In the genomic region with DNA sequence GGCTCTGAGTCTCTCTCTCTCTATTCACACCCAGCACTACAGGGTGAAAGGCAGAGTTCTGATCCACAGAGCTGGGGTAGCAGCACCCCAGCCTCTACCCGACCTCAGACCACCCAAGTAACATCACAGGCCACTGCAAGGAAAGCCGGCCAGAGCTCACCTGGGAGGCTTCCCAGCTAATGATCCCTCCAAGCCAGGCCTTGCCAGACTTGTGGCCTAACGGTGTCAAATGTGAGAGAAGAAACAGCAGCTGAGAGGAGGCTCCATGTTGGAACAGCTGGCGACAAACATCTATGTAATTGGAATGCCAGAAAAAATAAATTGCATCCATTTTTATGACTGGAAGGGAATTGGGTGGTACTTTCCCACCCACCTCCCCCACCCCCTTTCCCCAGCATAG, we compare ENCODE assay signal across 16 mouse cellular contexts. TPM values are rescaled to one million over a fixed set of nuclear protein-coding genes. Genes with fewer than 3 reads are reported as not detected.
DNase-seq lines count a peak whose midpoint lies in the region; ATAC-seq and TF ChIP-seq lines count a peak whose summit lies in the region.
"Had no signal": no experiment of that assay in that cellular context is flagged by ENCODE, and none has a peak within 500 bp of the region (broad histone marks: within the 10 kb centered on the region; RNA-seq: fewer than 3 reads in every experiment).

No protein-coding gene starts in this region.

- TF ChIP-seq CTCF in forebrain, postnatal 0 days (IDR thresholded peaks at IDR 0.05; ENCODE audit: low read depth): no peak
- TF ChIP-seq CTCF in kidney, postnatal 0 days (IDR thresholded peaks at IDR 0.05; ENCODE audit: low read depth): no peak

- no peaks in the 10 kb centered on the region for H3K27me3 ChIP-seq in forebrain, embryonic 16.5 days (replicated peaks; ENCODE audit: control insufficient read depth, insufficient read depth, low read length)
- H3K27me3 ChIP-seq in forebrain, postnatal 0 days (ENCODE audit: insufficient read depth, low read length): peaks cover 5% of the 10 kb centered on the region; the same call in 1 of the 2 replicates
- no peaks in the 10 kb centered on the region for H3K27me3 ChIP-seq in kidney, postnatal 0 days (ENCODE audit: insufficient read depth, low read length)
- peaks cover 4% of the 10 kb centered on the region; the same call in 1 of the 2 replicates for H3K27me3 ChIP-seq in limb, embryonic 12.5 days

- H3K36me3 ChIP-seq in forebrain, embryonic 16.5 days (ENCODE audit: control insufficient read depth, insufficient read depth): no peaks in the 10 kb centered on the region
- H3K36me3 ChIP-seq in forebrain, postnatal 0 days (ENCODE audit: insufficient read depth): no peaks in the 10 kb centered on the region
- H3K36me3 ChIP-seq in kidney, postnatal 0 days (ENCODE audit: insufficient read depth, low read length): no peaks in the 10 kb centered on the region
- H3K36me3 ChIP-seq in limb, embryonic 12.5 days: peaks cover 1% of the 10 kb centered on the region; the same call in 1 of the 2 replicates

- 57% methylated on average over 4 of the region's 4 CpGs for WGBS in forebrain, embryonic 16.5 days
- 64% methylated on average over 4 of the region's 4 CpGs for WGBS in forebrain, postnatal 0 days
- 53% methylated on average over 4 of the region's 4 CpGs for WGBS in kidney, postnatal 0 days
- WGBS in limb, embryonic 12.5 days: 10% methylated on average over 4 of the region's 4 CpGs

- H3K4me3 ChIP-seq in forebrain, embryonic 16.5 days (replicated peaks; ENCODE audit: low read length): no peak overlapping the region
- no peak overlapping the region for H3K4me3 ChIP-seq in forebrain, postnatal 0 days (ENCODE audit: low read depth, low read length)
- H3K4me3 ChIP-seq in kidney, postnatal 0 days (replicated peaks; ENCODE audit: low read depth, low read length): no peak overlapping the region
- H3K4me3 ChIP-seq in limb, embryonic 12.5 days (replicated peaks): no peak overlapping the region
- H3K4me3 ChIP-seq: left cerebral cortex, adult 2 months had no signal

- H3K4me1 ChIP-seq in forebrain, embryonic 16.5 days (replicated peaks; ENCODE audit: control insufficient read depth, insufficient read depth, low read length): peaks cover 53% of the 10 kb centered on the region
- peaks cover 27% of the 10 kb centered on the region for H3K4me1 ChIP-seq in forebrain, postnatal 0 days (ENCODE audit: insufficient read depth)
- H3K4me1 ChIP-seq in kidney, postnatal 0 days (replicated peaks; ENCODE audit: insufficient read depth, low read length): peaks cover 76% of the 10 kb centered on the region
- H3K4me1 ChIP-seq in limb, embryonic 12.5 days (replicated peaks): peaks cover 96% of the 10 kb centered on the region

- ATAC-seq in forebrain, embryonic 16.5 days: no peak
- ATAC-seq in forebrain, postnatal 0 days: no peak
- ATAC-seq in kidney, postnatal 0 days (replicated peaks; ENCODE audit: low FRiP score, low read depth): no peak
- no peak for ATAC-seq in limb, embryonic 12.5 days (ENCODE audit: insufficient number of reproducible peaks, insufficient read depth, low FRiP score, low TSS enrichment, low read depth)
- ATAC-seq in granulocyte monocyte progenitor cell, adult 5-6 weeks (replicated peaks; ENCODE audit: poor library complexity, severe bottlenecking): no peak
- ATAC-seq: activated CD4-positive, CD25-positive, alpha-beta regulatory T cell, adult 4 months; hindbrain, postnatal 0 days had no signal

- H3K27ac ChIP-seq in forebrain, embryonic 16.5 days (ENCODE audit: low read length): 0 out of 2 replicates have a peak overlapping the region, but pooled peaks have one; percentile 21
- no peak overlapping the region for H3K27ac ChIP-seq in forebrain, postnatal 0 days (ENCODE audit: low read depth, low read length)
- H3K27ac ChIP-seq in kidney, postnatal 0 days: peak overlapping the region; percentile 85; the same call in 1 of the 2 replicates
- peak overlapping the region; percentile 95 for H3K27ac ChIP-seq in limb, embryonic 12.5 days
- H3K27ac ChIP-seq: left cerebral cortex, adult 2 months had no signal

- H3K9me3 ChIP-seq in forebrain, embryonic 16.5 days (ENCODE audit: control insufficient read depth, low read length): no peaks in the 10 kb centered on the region
- no peaks in the 10 kb centered on the region for H3K9me3 ChIP-seq in forebrain, postnatal 0 days (ENCODE audit: low read length)
- H3K9me3 ChIP-seq in kidney, postnatal 0 days (replicated peaks; ENCODE audit: low read length): no peaks in the 10 kb centered on the region
- no peaks in the 10 kb centered on the region for H3K9me3 ChIP-seq in limb, embryonic 12.5 days

- H3K4me2 ChIP-seq in forebrain, embryonic 16.5 days (ENCODE audit: low read length): no peak overlapping the region
- no peak overlapping the region for H3K4me2 ChIP-seq in forebrain, postnatal 0 days (ENCODE audit: low read depth)
- H3K4me2 ChIP-seq in kidney, postnatal 0 days (ENCODE audit: low read length): no peak overlapping the region
- peak overlapping the region; percentile 13; the same call in 1 of the 2 replicates for H3K4me2 ChIP-seq in limb, embryonic 12.5 days

- DNase-seq in forebrain, postnatal 0 days: no peak
- DNase-seq in kidney, postnatal 0 days (ENCODE audit: low spot score): peak; percentile 76
- DNase-seq in kidney, adult 18-20 months: no peak
- peak; percentile 64 for DNase-seq in adipocyte (ENCODE audit: low spot score)
- no peak for DNase-seq in adrenal gland, adult 18-20 months (ENCODE audit: low spot score in 2 of 2)
- DNase-seq: cerebellum, postnatal 36 days; lung, adult 2 months; spleen, adult 18-20 months; thymus, postnatal 14 days had no signal

- no peak overlapping the region for H3K9ac ChIP-seq in forebrain, embryonic 16.5 days (replicated peaks; ENCODE audit: low read depth, low read length)
- H3K9ac ChIP-seq in forebrain, postnatal 0 days: no peak overlapping the region
- no peak overlapping the region for H3K9ac ChIP-seq in kidney, postnatal 0 days (ENCODE audit: low read depth, low read length)
- H3K9ac ChIP-seq in limb, embryonic 12.5 days (replicated peaks): no peak overlapping the region

RNA-seq across cellular contexts. Expression of gene Atoh8, which starts 17.1 kb away (rescaled TPM):
- 2.7 and 3.0 TPM in 2 replicates for polyA plus RNA-seq in forebrain, embryonic 16.5 days (2015; fragmentation: Nextera tagmentation; extraction: Ambion mirVana)
- total RNA-seq in forebrain, postnatal 0 days (2014; rRNA removed): 2.6 and 6.9 TPM in 2 replicates
- 3.9 TPM in 2 replicates for polyA plus RNA-seq in forebrain, postnatal 0 days (2015; fragmentation: Nextera tagmentation; extraction: Ambion mirVana)
- polyA plus RNA-seq in kidney, postnatal 0 days (2015; fragmentation: Nextera tagmentation; extraction: Ambion mirVana): 18.0 and 20.8 TPM in 2 replicates
- polyA plus RNA-seq in limb, embryonic 12.5 days (2016; fragmentation: Nextera tagmentation; extraction: Ambion mirVana): 30.7 and 30.8 TPM in 2 replicates
- total RNA-seq in granulocyte monocyte progenitor cell, adult 5-6 weeks (2014; fragmentation: Nextera tagmentation): 1.5 TPM in 1 of 2 replicates, not detected in the other
- total RNA-seq in granulocyte monocyte progenitor cell, adult 5-6 weeks (2017): not detected in 2 replicates
- 1 to 10 TPM; 2.9 to 3.7 TPM for total RNA-seq in adrenal gland, adult 18-20 months (2021)
- total RNA-seq: MEL had no signal
- polyA plus RNA-seq: activated CD4-positive, CD25-positive, alpha-beta regulatory T cell, adult 4 months had no signal

Comparison
In these comparisons a context has a peak if more than half of its experiments do, and no peak if none do; other contexts are left out.
1. DNase-seq: peak in kidney, postnatal 0 days (single experiment) and adipocyte (single experiment); none in forebrain, postnatal 0 days (single experiment), kidney, adult 18-20 months (single experiment) and adrenal gland, adult 18-20 months (0 of 2).